Mouse (Mus musculus): ENCODE data around the gene Gm49383.

GRCm38 (mm10) chr12:69139841-69140240 is 57.1 kb downstream of the Gm49383 start:
- TF ChIP-seq CTCF (IDR thresholded peaks at IDR 0.05; ENCODE audit: low read depth) (no peak), EP300 (IDR thresholded peaks at IDR 0.05; ENCODE audit: low read depth) (no peak)

Data from liver, postnatal 0 days (tissue).